Mouse (Mus musculus) small intestine, adult 2 months (tissue): ENCODE data around the gene Qrich2.

Experiments used
- CTCF ChIP-seq: fragments of 200-500 bp; IDR thresholded peaks from 2 replicates; pipeline ENCODE4 v1.5.1; 2012; ENCODE audit warnings: low read depth, mild to moderate bottlenecking, control low read depth, inconsistent platforms, low read length, moderate library complexity, mixed read lengths; ENCODE audit not compliant: insufficient replicate concordance, insufficient read length; ENCODE audit errors: extremely low read depth
- POLR2A ChIP-seq: fragments of 200-500 bp; IDR thresholded peaks from 2 replicates; pipeline ENCODE4 v1.6.1; 2012; ENCODE audit warnings: low read depth, mild to moderate bottlenecking, control low read depth, inconsistent platforms, low read length, moderate library complexity

DNA sequence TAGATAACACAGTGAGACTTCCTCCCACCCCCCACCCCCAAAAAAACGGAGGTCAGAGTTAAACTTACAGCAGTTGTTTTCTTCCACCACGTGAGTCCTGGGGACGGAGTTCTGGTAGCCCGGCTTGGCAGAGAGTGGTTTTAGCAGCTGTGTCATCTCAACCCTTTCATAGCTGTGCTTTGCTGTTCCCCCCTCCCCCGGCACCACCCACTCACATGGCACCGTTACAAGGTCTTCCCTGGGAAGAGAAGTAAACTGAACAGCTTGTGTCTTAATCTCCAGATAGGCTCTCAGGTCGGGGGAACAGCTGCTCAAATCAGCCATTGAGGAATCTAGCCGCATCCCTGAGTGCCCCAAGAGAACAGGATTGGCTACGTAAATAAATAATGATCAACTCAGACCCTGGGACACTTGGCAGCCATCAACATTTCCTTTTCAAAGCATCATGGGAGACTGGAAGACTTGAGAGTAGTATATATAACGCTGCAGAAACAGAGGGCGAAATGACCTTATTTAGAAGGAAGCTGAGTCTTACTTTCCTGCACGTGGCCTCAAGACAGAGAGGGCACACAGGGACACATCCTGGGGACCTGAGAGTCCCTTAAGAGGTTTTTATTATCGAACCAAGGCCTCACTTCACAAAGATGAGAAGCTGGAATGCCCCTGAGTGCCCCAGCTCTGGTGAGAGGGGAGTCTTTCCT is 28.6 kb upstream of the Qrich2 start:
- no peak for TF ChIP-seq POLR2A
- TF ChIP-seq CTCF = no peak
